Mouse (Mus musculus) E14TG2a.4 (cell line): ENCODE measurements at regions not wholly inside any gene's neighbourhood (a gene's known extent, or its start where the extent isn't known, plus 50 kb on each side); places are given as distances from the start of the nearest gene placed in this dataset.

Experiments
- CTCF ChIP-seq: conservative IDR thresholded peaks from 2 replicates; pipeline ENCODE4 v1.5.1; 2014; ENCODE audit warnings: low read length
- NANOG ChIP-seq: IDR thresholded peaks from 2 replicates; pipeline ENCODE4 v1.6.1; 2014; ENCODE audit warnings: borderline replicate concordance, low read length, mixed read lengths

DNA sequence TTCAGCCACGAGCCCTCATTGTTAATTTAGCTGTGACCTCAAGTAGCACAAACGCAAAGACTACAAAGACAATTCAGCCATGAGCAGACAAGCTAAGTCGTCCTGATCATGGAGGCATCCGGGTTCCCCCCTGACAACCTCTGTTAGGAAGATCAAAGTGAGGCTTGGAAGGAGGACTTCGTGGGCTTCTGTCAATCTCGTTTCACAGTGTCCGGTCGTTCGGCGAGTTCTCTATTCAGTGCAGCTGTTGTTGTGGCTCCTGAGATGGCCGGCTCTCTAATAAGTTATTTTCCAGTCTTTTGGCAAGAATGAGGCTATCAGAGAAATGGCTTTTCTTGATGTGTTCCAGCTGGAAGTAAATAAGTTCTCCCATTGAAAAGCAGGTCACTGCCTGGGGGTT is 133.7 kb upstream of the Map3k7 start:
- no peak for TF ChIP-seq CTCF
- no peak for TF ChIP-seq NANOG
